Mouse (Mus musculus): ENCODE measurements around the gene Sh3gl1. TPM values are rescaled to one million over a fixed set of nuclear protein-coding genes. Genes with fewer than 3 reads are reported as not detected.

Sh3gl1 gene
- polyA plus RNA-seq, 1 experiment from 2014 or later: 190 TPM

DNA sequence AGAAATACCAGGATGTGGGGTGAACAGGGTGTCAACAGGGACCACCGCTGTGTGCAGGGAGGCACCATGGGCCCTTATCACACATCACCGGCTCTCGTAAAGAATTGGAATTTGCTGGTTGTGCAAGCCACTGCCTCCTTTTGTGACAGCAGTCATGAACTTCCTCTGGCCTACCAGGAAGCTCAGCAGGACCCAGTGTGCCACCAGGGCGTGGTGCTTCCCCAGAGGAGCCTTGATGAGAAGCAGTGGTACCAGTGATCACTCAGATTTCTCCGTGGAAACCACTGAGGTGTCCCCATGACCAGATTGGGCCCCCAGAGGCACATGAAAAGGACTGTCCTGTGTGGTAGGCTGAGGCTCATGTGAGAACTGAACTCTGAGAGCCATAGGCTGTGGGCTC lies 13.0 kb downstream of the Sh3gl1 start:
- Histone ChIP-seq H3K4me2 (replicated peaks; ENCODE audit: low read depth, low read length) (no peak overlapping the region), H3K36me3 (ENCODE audit: insufficient read depth, low read length) (peaks cover 22% of the 10 kb centered on the region), H3K4me1 (ENCODE audit: insufficient read depth, low read length) (peaks cover 32% of the 10 kb centered on the region; the same call in 1 of the 2 replicates), H3K4me3 (ENCODE audit: low read length) (no peak overlapping the region), H3K9ac (replicated peaks; ENCODE audit: low read length) (no peak overlapping the region), H3K27ac (ENCODE audit: low read length) (no peak overlapping the region), H3K9me3 (ENCODE audit: low read length) (no peaks in the 10 kb centered on the region), H3K27me3 (ENCODE audit: insufficient read depth, low read length) (no peaks in the 10 kb centered on the region)
- no peak for ATAC-seq (ENCODE audit: low FRiP score, low TSS enrichment)
- 74% methylated on average over 5 of the region's 5 CpGs for WGBS

DNA sequence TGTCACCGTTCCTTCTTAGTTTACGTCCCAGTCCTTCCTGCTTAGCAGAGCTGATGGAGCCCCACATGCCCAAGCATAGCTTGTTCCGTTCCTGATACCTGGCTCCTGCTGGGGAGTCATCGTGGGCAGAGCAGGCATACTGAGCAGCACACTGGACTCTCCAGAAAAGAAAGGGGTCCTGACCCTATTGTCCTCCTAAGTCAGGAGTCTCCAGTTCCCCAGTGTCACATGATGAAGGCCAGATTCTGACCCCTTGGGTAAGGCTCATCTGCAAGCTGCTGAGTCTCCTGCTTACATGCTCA lies 13.5 kb downstream of the Sh3gl1 start:
- Histone ChIP-seq H3K9ac (replicated peaks; ENCODE audit: low read length) (no peak overlapping the region), H3K27ac (ENCODE audit: low read length) (no peak overlapping the region), H3K4me1 (ENCODE audit: insufficient read depth, low read length) (peaks cover 32% of the 10 kb centered on the region; the same call in 1 of the 2 replicates), H3K27me3 (ENCODE audit: insufficient read depth, low read length) (no peaks in the 10 kb centered on the region), H3K9me3 (ENCODE audit: low read length) (no peaks in the 10 kb centered on the region), H3K36me3 (ENCODE audit: insufficient read depth, low read length) (peaks cover 27% of the 10 kb centered on the region), H3K4me2 (replicated peaks; ENCODE audit: low read depth, low read length) (no peak overlapping the region), H3K4me3 (ENCODE audit: low read length) (no peak overlapping the region)
- ATAC-seq (ENCODE audit: low FRiP score, low TSS enrichment): no peak
- WGBS: 82% methylated on average over 4 of the region's 4 CpGs

DNA sequence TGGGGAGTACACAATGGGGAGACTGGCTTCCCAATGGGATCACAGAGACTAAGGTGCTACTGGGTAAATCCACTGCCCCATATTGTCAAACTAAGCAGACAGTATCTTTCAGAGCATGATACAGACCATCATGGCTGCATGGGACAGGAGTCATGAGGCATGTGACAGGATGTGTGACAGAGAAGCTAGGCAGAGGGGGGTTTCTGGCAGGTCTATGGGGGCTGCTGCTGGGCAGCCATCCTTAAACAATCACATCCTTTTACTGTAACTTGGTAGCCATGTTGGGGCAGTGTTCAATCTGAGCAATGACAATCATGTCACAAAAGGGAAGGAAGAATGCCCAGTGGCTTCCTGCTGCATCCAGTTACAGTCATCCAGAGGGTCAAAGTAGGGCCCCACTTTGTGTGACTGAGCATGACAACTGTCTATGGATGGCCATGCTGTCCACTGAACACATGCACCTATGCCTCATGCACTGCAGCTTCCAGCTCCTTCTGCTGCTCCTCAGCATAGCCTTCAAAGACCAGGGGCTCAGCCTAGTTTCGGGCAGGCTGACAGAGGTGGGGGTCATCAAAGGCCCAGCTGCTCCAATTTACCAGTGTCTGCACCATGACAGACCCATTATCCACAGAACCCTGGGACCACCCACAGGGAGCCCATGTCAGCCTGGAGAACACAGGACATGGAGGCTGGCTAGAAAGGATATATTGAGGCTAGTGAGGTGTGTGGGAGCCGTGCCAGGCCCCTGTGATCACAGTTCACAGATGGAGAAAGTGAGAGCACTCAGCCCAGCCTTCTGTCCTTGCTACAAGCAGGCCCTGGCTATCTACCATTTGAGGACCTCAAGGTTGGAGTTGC lies 14.1 kb downstream of the Sh3gl1 start:
- Histone ChIP-seq H3K4me3 (ENCODE audit: low read length) (no peak overlapping the region), H3K27ac (ENCODE audit: low read length) (no peak overlapping the region), H3K27me3 (ENCODE audit: insufficient read depth, low read length) (no peaks in the 10 kb centered on the region), H3K9ac (replicated peaks; ENCODE audit: low read length) (no peak overlapping the region), H3K9me3 (ENCODE audit: low read length) (no peaks in the 10 kb centered on the region), H3K36me3 (ENCODE audit: insufficient read depth, low read length) (peaks cover 31% of the 10 kb centered on the region), H3K4me2 (replicated peaks; ENCODE audit: low read depth, low read length) (no peak overlapping the region), H3K4me1 (ENCODE audit: insufficient read depth, low read length) (peaks cover 32% of the 10 kb centered on the region; the same call in 1 of the 2 replicates)
- ATAC-seq (ENCODE audit: low FRiP score, low TSS enrichment): no peak
- 63% methylated on average over 2 of the region's 2 CpGs for WGBS

GRCm38 (mm10) chr17:56021161-56021910 lies 15.1 kb downstream of the Sh3gl1 start:
- H3K36me3 ChIP-seq (ENCODE audit: insufficient read depth, low read length): peaks cover 41% of the 10 kb centered on the region
- H3K27ac ChIP-seq (ENCODE audit: low read length): no peak overlapping the region
- H3K4me1 ChIP-seq (ENCODE audit: insufficient read depth, low read length): peaks cover 25% of the 10 kb centered on the region; the same call in 1 of the 2 replicates
- WGBS: 79% methylated on average over 4 of the region's 4 CpGs
- H3K9ac ChIP-seq (replicated peaks; ENCODE audit: low read length): no peak overlapping the region
- no peak overlapping the region for H3K4me3 ChIP-seq (ENCODE audit: low read length)
- no peak overlapping the region for H3K4me2 ChIP-seq (replicated peaks; ENCODE audit: low read depth, low read length)
- ATAC-seq (ENCODE audit: low FRiP score, low TSS enrichment): no peak
- H3K9me3 ChIP-seq (ENCODE audit: low read length): no peaks in the 10 kb centered on the region
- no peaks in the 10 kb centered on the region for H3K27me3 ChIP-seq (ENCODE audit: insufficient read depth, low read length)

- Histone ChIP-seq H3K9ac (replicated peaks; ENCODE audit: low read length) (no peak overlapping the region), H3K4me2 (replicated peaks; ENCODE audit: low read depth, low read length) (no peak overlapping the region), H3K36me3 (ENCODE audit: insufficient read depth, low read length) (peaks cover 49% of the 10 kb centered on the region), H3K27me3 (ENCODE audit: insufficient read depth, low read length) (no peaks in the 10 kb centered on the region), H3K9me3 (ENCODE audit: low read length) (no peaks in the 10 kb centered on the region), H3K4me3 (ENCODE audit: low read length) (no peak overlapping the region), H3K27ac (ENCODE audit: low read length) (no peak overlapping the region), H3K4me1 (ENCODE audit: insufficient read depth, low read length) (peaks cover 20% of the 10 kb centered on the region; the same call in 1 of the 2 replicates)
- ATAC-seq (ENCODE audit: low FRiP score, low TSS enrichment): no peak
- WGBS: 93% methylated on average over 6 of the region's 6 CpGs
These were observed 15.9 kb downstream of the Sh3gl1 start for GRCm38 (mm10) chr17:56020400-56021084.

GRCm38 (mm10) chr17:56018347-56019131 lies 17.9 kb downstream of the Sh3gl1 start:
- Histone ChIP-seq H3K4me3 (ENCODE audit: low read length) (no peak overlapping the region), H3K27me3 (ENCODE audit: insufficient read depth, low read length) (no peaks in the 10 kb centered on the region), H3K9me3 (ENCODE audit: low read length) (no peaks in the 10 kb centered on the region), H3K36me3 (ENCODE audit: insufficient read depth, low read length) (peaks cover 64% of the 10 kb centered on the region), H3K4me2 (replicated peaks; ENCODE audit: low read depth, low read length) (no peak overlapping the region), H3K9ac (replicated peaks; ENCODE audit: low read length) (no peak overlapping the region), H3K4me1 (ENCODE audit: insufficient read depth, low read length) (peaks cover 8% of the 10 kb centered on the region; the same call in 1 of the 2 replicates), H3K27ac (ENCODE audit: low read length) (no peak overlapping the region)
- ATAC-seq (ENCODE audit: low FRiP score, low TSS enrichment): peak; percentile 44; the same call in 1 of the 2 replicates
- WGBS: 69% methylated on average over 20 of the region's 20 CpGs

- H3K4me2 ChIP-seq (replicated peaks; ENCODE audit: low read depth, low read length): no peak overlapping the region
- no peaks in the 10 kb centered on the region for H3K27me3 ChIP-seq (ENCODE audit: insufficient read depth, low read length)
- peaks cover 70% of the 10 kb centered on the region for H3K36me3 ChIP-seq (ENCODE audit: insufficient read depth, low read length)
- no peak overlapping the region for H3K9ac ChIP-seq (replicated peaks; ENCODE audit: low read length)
- no peaks in the 10 kb centered on the region for H3K9me3 ChIP-seq (ENCODE audit: low read length)
- peaks cover 6% of the 10 kb centered on the region; the same call in 1 of the 2 replicates for H3K4me1 ChIP-seq (ENCODE audit: insufficient read depth, low read length)
- no peak overlapping the region for H3K4me3 ChIP-seq (ENCODE audit: low read length)
- no peak for ATAC-seq (ENCODE audit: low FRiP score, low TSS enrichment)
- no peak overlapping the region for H3K27ac ChIP-seq (ENCODE audit: low read length)
- 89% methylated on average over 7 of the region's 7 CpGs for WGBS
These were observed 18.6 kb downstream of the Sh3gl1 start for GRCm38 (mm10) chr17:56017848-56018247.

DNA sequence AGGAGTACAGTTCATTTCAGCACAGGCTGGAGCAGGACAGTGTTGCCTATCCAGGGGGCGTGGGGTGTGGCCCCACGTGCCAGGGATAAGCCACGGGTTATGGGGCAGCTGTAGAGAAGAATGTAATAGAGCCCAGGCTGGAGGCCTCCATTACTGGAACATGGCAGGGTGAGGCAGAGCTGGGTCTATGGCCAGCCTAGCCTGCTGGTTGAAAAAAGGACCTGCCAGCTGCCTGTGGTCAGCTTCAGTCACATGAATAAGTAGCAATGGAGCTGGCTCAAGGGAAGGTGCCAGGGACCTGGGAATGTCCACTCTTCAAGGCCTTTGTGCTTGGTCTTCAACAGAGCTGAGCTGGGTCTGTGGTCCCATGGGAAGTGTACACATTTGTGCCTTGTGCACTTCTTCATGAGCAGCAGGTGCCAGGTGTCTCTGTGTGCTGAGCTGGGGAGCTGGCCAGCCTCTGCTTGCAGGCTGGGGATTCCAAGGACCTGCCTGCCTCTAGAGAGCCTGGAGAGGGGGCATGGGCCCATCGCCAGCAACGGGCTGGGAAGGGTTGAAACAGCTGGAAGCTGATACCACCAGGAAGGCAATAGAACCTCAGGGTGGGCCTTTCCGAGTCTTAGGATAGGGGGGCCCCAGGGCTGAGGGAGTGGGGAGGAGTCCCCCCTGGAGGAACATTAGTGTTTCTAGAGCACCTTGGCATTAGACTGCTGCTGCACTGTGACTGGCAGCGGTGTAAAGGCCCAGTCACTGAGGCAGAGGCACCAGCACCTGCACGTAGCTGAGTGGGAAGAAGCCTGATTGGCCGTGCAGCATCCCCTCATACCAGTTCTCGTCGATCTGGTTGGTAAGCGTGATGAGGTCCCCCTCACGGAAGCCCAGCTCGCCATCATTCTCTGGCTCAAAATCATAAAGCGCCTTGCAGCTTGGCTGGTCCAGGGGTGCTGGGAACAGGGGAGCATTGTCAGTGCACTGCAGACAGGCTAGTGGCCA lies 19.3 kb downstream of the Sh3gl1 start:
- H3K27ac ChIP-seq (ENCODE audit: low read length): no peak overlapping the region
- H3K4me1 ChIP-seq (ENCODE audit: insufficient read depth, low read length): no peaks in the 10 kb centered on the region
- ATAC-seq (ENCODE audit: low FRiP score, low TSS enrichment): no peak
- no peaks in the 10 kb centered on the region for H3K27me3 ChIP-seq (ENCODE audit: insufficient read depth, low read length)
- H3K4me3 ChIP-seq (ENCODE audit: low read length): no peak overlapping the region
- no peaks in the 10 kb centered on the region for H3K9me3 ChIP-seq (ENCODE audit: low read length)
- peaks cover 75% of the 10 kb centered on the region for H3K36me3 ChIP-seq (ENCODE audit: insufficient read depth, low read length)
- 79% methylated on average over 15 of the region's 15 CpGs for WGBS
- no peak overlapping the region for H3K4me2 ChIP-seq (replicated peaks; ENCODE audit: low read depth, low read length)
- H3K9ac ChIP-seq (replicated peaks; ENCODE audit: low read length): no peak overlapping the region
